Mouse (Mus musculus): ENCODE results near the gene Gm38655. TPM values are rescaled to one million over a fixed set of nuclear protein-coding genes. Genes with fewer than 3 reads are reported as not detected.
A peak's percentile ranks its signal among the peaks of the same experiment; 100 is the strongest.
"Not testable (repeated sequence)": the region's sequence is repeated elsewhere in the genome, so short reads cannot be mapped to it uniquely, and the experiment has no call there.

Gene Gm38655
- not detected in 2 replicates for polyA plus RNA-seq (2011; ENCODE audit: insufficient read depth, insufficient read length, low read depth, missing spikeins)

DNA sequence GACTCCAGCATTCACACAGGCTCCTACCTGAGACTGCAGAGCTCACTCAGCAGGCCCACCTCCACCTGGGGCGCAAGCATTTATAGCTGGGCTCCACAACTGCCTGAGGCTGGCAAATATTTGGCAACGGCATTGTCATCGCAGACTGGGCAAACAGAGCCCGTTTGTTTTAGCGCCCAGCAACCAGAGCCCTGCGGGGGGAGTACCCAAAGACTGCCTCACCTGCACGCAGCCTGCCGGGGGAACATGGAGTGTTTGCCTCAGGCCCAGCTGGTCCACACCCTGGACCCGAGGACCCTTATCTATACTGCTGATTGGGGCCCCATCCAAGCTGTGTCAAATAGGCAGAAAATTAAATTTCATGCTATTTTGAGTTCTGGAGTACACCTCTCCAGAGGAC lies at the start of gene Gm38655:
Gm38655 (minus strand) TSS at position 61 of the 400 bp plus-strand sequence.
- Histone ChIP-seq H3K4me3 (ENCODE audit: low read depth, low read length) (no peak within 1 kb of the TSS), H3K9me3 (replicated peaks; ENCODE audit: control insufficient read depth, insufficient read depth, low read length, poor library complexity, severe bottlenecking) (no peaks in the 10 kb centered on the region), H3K27me3 (ENCODE audit: control insufficient read depth, insufficient read depth, low read length, poor library complexity, severe bottlenecking) (no peaks in the 10 kb centered on the region), H3K4me1 (ENCODE audit: control insufficient read depth, insufficient read depth, low read length) (peaks cover 2% of the 10 kb centered on the region), H3K9ac (ENCODE audit: low read depth, poor library complexity, severe bottlenecking) (no peak within 1 kb of the TSS), H3K36me3 (ENCODE audit: control insufficient read depth, insufficient read depth, low read length, poor library complexity, severe bottlenecking) (no peaks in the 10 kb centered on the region), H3K27ac (ENCODE audit: insufficient read depth, low read length) (no peak within 1 kb of the TSS)
- TF ChIP-seq EP300 (IDR thresholded peaks at IDR 0.05; ENCODE audit: insufficient read depth, low read depth, low read length) (no peak), POLR2A (IDR thresholded peaks at IDR 0.05; ENCODE audit: insufficient read depth, low read length) (no peak), CTCF (IDR thresholded peaks at IDR 0.05; ENCODE audit: low read depth, low read length) (no peak)

DNA sequence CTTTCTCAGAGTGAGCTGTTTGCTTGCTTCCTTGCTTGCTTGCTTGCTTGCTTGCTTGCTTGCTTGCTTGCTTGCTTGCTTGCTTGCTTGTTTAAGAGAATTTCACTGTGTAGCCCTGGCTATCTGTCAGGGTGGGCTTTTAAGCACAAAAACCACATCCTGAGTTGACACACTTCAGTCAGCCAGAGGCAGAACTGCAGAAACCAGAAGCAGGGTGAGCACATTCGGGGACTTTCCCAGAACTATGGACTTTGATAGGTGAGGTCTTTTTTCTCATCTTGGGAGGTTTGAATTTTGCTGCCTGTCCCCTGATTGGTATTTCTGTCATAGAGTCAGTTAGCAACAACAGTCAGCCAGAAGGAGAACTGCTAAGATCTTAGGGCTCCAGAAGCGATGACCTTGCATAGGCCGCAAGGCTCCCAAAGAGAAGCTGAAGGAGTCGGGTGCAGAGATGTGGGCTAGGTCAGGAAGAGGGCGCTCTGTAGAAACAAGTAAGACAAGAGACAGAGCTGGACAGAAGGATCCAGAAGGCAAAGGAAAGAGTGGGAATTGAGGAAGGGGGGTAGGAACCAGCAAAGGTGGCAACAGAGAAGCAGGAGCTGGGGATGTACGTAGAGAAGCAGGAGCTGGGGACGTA lies 49.4 kb upstream of the Gm38655 start:
- Histone ChIP-seq H3K9me3 (replicated peaks; ENCODE audit: control insufficient read depth, insufficient read depth, low read length, poor library complexity, severe bottlenecking) (no peaks in the 10 kb centered on the region), H3K36me3 (ENCODE audit: control insufficient read depth, insufficient read depth, low read length, poor library complexity, severe bottlenecking) (peaks cover 4% of the 10 kb centered on the region; the same call in 1 of the 2 replicates)
- TF ChIP-seq CTCF (IDR thresholded peaks at IDR 0.05; ENCODE audit: low read depth, low read length) = no peak
- TF ChIP-seq EP300 (IDR thresholded peaks at IDR 0.05; ENCODE audit: insufficient read depth, low read depth, low read length) = no peak
- no peak for TF ChIP-seq POLR2A (IDR thresholded peaks at IDR 0.05; ENCODE audit: insufficient read depth, low read length)

DNA sequence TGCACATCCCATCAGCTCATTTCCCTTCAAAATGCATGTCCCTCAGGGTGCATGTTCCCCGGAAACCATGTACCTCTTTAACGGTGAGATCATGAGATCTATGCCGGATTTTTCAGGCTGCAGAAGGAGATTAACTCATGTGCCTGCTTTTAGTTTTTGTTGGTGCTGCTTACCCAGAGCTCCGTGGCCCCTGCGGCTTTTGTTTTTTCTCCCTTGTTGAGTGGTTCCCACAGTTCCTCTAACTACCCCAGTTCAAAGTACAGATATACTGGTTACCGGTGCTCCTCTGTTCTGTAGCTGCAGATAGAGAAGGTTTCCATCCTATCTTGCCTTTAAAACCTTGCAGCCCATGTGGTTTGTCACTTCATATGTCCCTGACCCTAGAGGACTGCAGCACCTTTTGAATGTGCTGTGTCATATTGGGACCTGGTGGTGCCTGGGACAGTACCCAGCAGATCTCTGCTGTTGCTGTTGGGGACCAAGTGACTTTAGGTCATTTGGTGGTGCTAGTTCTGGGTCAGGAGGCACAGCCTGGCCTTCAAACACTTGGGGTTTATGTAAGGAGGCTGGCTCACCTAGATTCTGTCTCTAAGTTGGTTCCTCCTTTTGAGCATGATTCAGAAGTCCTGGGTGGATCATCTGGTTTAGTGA lies 47.8 kb upstream of the Gm38655 start:
- TF ChIP-seq EP300 (IDR thresholded peaks at IDR 0.05; ENCODE audit: insufficient read depth, low read depth, low read length) = no peak
- no peak for TF ChIP-seq POLR2A (IDR thresholded peaks at IDR 0.05; ENCODE audit: insufficient read depth, low read length)
- TF ChIP-seq CTCF (IDR thresholded peaks at IDR 0.05; ENCODE audit: low read depth, low read length) = no peak
- Histone ChIP-seq H3K27ac (ENCODE audit: insufficient read depth, low read length) (peak overlapping the region; percentile 45; the same call in 1 of the 2 replicates), H3K4me1 (ENCODE audit: control insufficient read depth, insufficient read depth, low read length) (peaks cover 2% of the 10 kb centered on the region), H3K4me3 (ENCODE audit: low read depth, low read length) (peak overlapping the region; percentile 77), H3K9me3 (replicated peaks; ENCODE audit: control insufficient read depth, insufficient read depth, low read length, poor library complexity, severe bottlenecking) (no peaks in the 10 kb centered on the region), H3K36me3 (ENCODE audit: control insufficient read depth, insufficient read depth, low read length, poor library complexity, severe bottlenecking) (no peaks in the 10 kb centered on the region), H3K9ac (ENCODE audit: low read depth, poor library complexity, severe bottlenecking) (peak overlapping the region; percentile 60), H3K27me3 (ENCODE audit: control insufficient read depth, insufficient read depth, low read length, poor library complexity, severe bottlenecking) (no peaks in the 10 kb centered on the region)

More for the DNA sequence above, 49.4 kb upstream of the Gm38655 start:
- no peak overlapping the region for H3K4me3 ChIP-seq (ENCODE audit: low read depth, low read length)
- H3K27me3 ChIP-seq (ENCODE audit: control insufficient read depth, insufficient read depth, low read length, poor library complexity, severe bottlenecking) = no peaks in the 10 kb centered on the region
- H3K27ac ChIP-seq (ENCODE audit: insufficient read depth, low read length) = no peak overlapping the region
- peaks cover 2% of the 10 kb centered on the region for H3K4me1 ChIP-seq (ENCODE audit: control insufficient read depth, insufficient read depth, low read length)
- no peak overlapping the region for H3K9ac ChIP-seq (ENCODE audit: low read depth, poor library complexity, severe bottlenecking)

DNA sequence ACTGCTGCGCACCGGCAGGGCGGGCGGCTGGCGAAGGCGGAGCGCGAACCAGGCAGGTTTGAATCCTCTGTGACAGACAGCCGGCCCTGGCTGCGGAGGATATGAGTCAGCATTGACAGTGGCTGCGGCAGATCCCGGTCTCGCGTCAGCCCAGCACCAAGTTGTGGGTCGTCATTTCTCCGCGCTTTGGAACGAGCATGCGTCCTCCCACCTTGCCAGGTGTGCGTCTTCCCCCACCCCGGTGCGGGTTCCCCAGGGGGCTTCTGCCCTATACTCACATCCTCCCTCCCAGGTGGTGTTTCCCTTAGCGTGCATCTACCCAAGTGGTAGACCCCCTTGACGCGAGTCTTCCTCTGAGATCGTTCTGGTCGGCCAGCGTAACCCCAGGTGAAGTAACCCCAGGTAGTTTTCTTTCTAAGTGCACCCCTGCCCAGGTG lies 47.3 kb upstream of the Gm38655 start:
- not testable (repeated sequence) for H3K9me3 ChIP-seq (replicated peaks; ENCODE audit: control insufficient read depth, insufficient read depth, low read length, poor library complexity, severe bottlenecking); H3K27me3 ChIP-seq (ENCODE audit: control insufficient read depth, insufficient read depth, low read length, poor library complexity, severe bottlenecking); H3K36me3 ChIP-seq (ENCODE audit: control insufficient read depth, insufficient read depth, low read length, poor library complexity, severe bottlenecking); H3K4me1 ChIP-seq (ENCODE audit: control insufficient read depth, insufficient read depth, low read length)
- peak overlapping the region; percentile 60 for H3K9ac ChIP-seq (ENCODE audit: low read depth, poor library complexity, severe bottlenecking)
- H3K4me3 ChIP-seq (ENCODE audit: low read depth, low read length) = peak overlapping the region; percentile 77
- peak overlapping the region; percentile 45; the same call in 1 of the 2 replicates for H3K27ac ChIP-seq (ENCODE audit: insufficient read depth, low read length)

DNA sequence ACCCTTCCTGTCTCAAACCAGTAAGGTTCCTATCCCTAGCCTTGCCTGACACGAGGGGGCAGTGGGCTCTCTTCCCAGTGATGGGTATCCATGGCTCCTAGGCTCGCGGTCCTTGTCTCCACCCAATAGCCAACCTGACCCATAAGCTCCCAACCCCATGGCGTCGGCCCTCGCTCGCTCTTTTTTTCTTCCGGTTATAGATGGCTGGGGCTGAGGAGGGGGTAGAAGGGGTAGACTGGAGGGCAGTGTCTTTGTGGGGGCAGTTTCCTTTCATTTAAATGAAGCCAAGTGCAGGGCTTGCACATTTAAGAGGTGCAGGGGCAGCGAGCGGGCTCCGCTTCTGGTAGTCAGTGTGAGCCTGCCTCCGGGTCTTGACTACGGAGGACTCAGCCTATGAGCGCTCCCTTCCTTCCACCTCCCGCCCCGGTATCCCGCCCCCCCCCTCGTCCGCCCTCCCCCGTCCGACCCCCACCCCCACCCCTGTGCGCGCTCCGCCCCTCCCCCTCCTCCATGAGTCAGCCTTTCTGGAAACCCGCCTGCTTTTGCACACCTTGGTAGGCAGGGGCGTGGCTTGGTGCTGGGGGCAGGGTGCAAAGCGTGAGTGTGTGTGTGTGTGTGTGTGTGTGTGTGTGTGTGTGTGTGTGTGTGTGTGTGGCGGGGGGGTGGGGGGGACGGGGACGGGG lies 46.7 kb upstream of the Gm38655 start:
- Histone ChIP-seq H3K27ac (ENCODE audit: insufficient read depth, low read length) (peak overlapping the region; percentile 53), H3K9ac (ENCODE audit: low read depth, poor library complexity, severe bottlenecking) (peak overlapping the region; percentile 60), H3K27me3 (ENCODE audit: control insufficient read depth, insufficient read depth, low read length, poor library complexity, severe bottlenecking) (no peaks in the 10 kb centered on the region), H3K36me3 (ENCODE audit: control insufficient read depth, insufficient read depth, low read length, poor library complexity, severe bottlenecking) (no peaks in the 10 kb centered on the region), H3K4me1 (ENCODE audit: control insufficient read depth, insufficient read depth, low read length) (peaks cover 2% of the 10 kb centered on the region), H3K4me3 (ENCODE audit: low read depth, low read length) (peak overlapping the region; percentile 71), H3K9me3 (replicated peaks; ENCODE audit: control insufficient read depth, insufficient read depth, low read length, poor library complexity, severe bottlenecking) (no peaks in the 10 kb centered on the region)
- TF ChIP-seq CTCF (IDR thresholded peaks at IDR 0.05; ENCODE audit: low read depth, low read length) = no peak

DNA sequence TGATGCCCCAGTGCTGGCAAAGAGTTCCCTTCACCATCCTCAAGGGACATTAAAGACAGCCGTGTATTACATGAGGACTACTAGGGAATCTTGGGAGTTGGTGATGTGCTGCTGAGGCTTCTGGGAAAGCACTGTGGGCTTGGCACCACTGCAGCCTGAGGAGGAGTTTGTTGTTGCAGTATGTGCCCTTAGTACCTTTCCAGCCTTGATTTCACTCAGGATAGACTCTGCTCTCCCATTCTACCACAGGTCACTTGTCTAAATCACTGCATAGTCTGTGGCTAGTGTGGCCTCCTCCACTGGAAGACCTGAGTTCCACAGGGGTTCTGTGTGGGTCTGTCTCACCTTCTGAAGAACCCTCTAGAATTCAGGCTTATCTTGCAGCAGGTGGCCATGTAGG lies 45.5 kb upstream of the Gm38655 start:
- peaks cover 2% of the 10 kb centered on the region for H3K4me1 ChIP-seq (ENCODE audit: control insufficient read depth, insufficient read depth, low read length)
- no peaks in the 10 kb centered on the region for H3K9me3 ChIP-seq (replicated peaks; ENCODE audit: control insufficient read depth, insufficient read depth, low read length, poor library complexity, severe bottlenecking)
- no peak overlapping the region for H3K9ac ChIP-seq (ENCODE audit: low read depth, poor library complexity, severe bottlenecking)
- H3K27ac ChIP-seq (ENCODE audit: insufficient read depth, low read length) = no peak overlapping the region
- no peak overlapping the region for H3K4me3 ChIP-seq (ENCODE audit: low read depth, low read length)
- no peaks in the 10 kb centered on the region for H3K36me3 ChIP-seq (ENCODE audit: control insufficient read depth, insufficient read depth, low read length, poor library complexity, severe bottlenecking)
- no peaks in the 10 kb centered on the region for H3K27me3 ChIP-seq (ENCODE audit: control insufficient read depth, insufficient read depth, low read length, poor library complexity, severe bottlenecking)
- TF ChIP-seq POLR2A (IDR thresholded peaks at IDR 0.05; ENCODE audit: insufficient read depth, low read length) = no peak
- no peak for TF ChIP-seq EP300 (IDR thresholded peaks at IDR 0.05; ENCODE audit: insufficient read depth, low read depth, low read length)
- TF ChIP-seq CTCF (IDR thresholded peaks at IDR 0.05; ENCODE audit: low read depth, low read length) = no peak
